Mouse (Mus musculus) ES-Bruce4 (cell line): ENCODE data around the gene Morc1. TPM values are rescaled to one million over a fixed set of nuclear protein-coding genes. Genes with fewer than 3 reads are reported as not detected.

Experiments used
- H3K27ac ChIP-seq: 2 replicates; pipeline ENCODE4 v1.5.1; 2012; ENCODE audit warnings: low read length, inconsistent platforms; ENCODE audit not compliant: insufficient read depth
- H3K27me3 ChIP-seq: 2 replicates; pipeline ENCODE4 v1.6.1; 2012; ENCODE audit warnings: mild to moderate bottlenecking, low read length, inconsistent platforms; ENCODE audit not compliant: control insufficient read depth, poor library complexity, insufficient read depth, severe bottlenecking
- H3K36me3 ChIP-seq: 2 replicates; pipeline ENCODE4 v1.6.1; 2012; ENCODE audit warnings: inconsistent platforms, mild to moderate bottlenecking, low read length, moderate library complexity; ENCODE audit not compliant: control insufficient read depth, poor library complexity, insufficient read depth, severe bottlenecking
- H3K4me1 ChIP-seq: one replicate; pipeline ENCODE4 v1.8.1; 2011; ENCODE audit warnings: low read length; ENCODE audit not compliant: control insufficient read depth, insufficient read depth
- H3K4me3 ChIP-seq: 2 replicates; pipeline ENCODE4 v1.5.1; 2011; ENCODE audit warnings: low read depth, mild to moderate bottlenecking, low read length
- H3K9ac ChIP-seq: 2 replicates; pipeline ENCODE4 v1.6.1; 2012; ENCODE audit warnings: low read depth, mild to moderate bottlenecking, inconsistent platforms; ENCODE audit not compliant: poor library complexity, severe bottlenecking
- H3K9me3 ChIP-seq: replicated peaks from 2 replicates; pipeline ENCODE4 v1.6.1; 2012; ENCODE audit warnings: mild to moderate bottlenecking, low read length, inconsistent platforms; ENCODE audit not compliant: control insufficient read depth, poor library complexity, insufficient read depth, severe bottlenecking
- CTCF ChIP-seq: IDR thresholded peaks from one replicate; pipeline ENCODE4 v1.8.1; 2011; ENCODE audit warnings: low read depth, low read length
- EP300 ChIP-seq: IDR thresholded peaks from 2 replicates; pipeline ENCODE4 v1.6.1; 2011; ENCODE audit warnings: low read depth, low read length; ENCODE audit not compliant: insufficient read depth
- POLR2A ChIP-seq: IDR thresholded peaks from one replicate; pipeline ENCODE4 v1.8.1; 2011; ENCODE audit warnings: low read length; ENCODE audit not compliant: insufficient read depth
- polyA plus RNA-seq: library from polyadenylated mRNA; stranded (reverse); fragments of >200 nt; gene quantifications from 2 replicates; pipeline ENCODE4 v1.2.4, GENCODE M21; 2011; ENCODE audit warnings: low read depth; ENCODE audit not compliant: missing spikeins, insufficient read depth, insufficient read length

Gene Morc1
- polyA plus RNA-seq, 1 experiment, result 18.3 TPM

- no peak for TF ChIP-seq EP300
- TF ChIP-seq POLR2A, result no peak
- TF ChIP-seq CTCF, result no peak
- no peaks in the 10 kb centered on the region for H3K36me3 ChIP-seq
- no peak overlapping the region for H3K27ac ChIP-seq
- H3K4me1 ChIP-seq, result no peaks in the 10 kb centered on the region
- H3K4me3 ChIP-seq, result no peak overlapping the region
- no peaks in the 10 kb centered on the region for H3K27me3 ChIP-seq
- H3K9ac ChIP-seq, result no peak overlapping the region
- H3K9me3 ChIP-seq, result no peaks in the 10 kb centered on the region
Observed at GRCm38 (mm10) chr16:48404009-48404408, 27.0 kb upstream of the Morc1 start.

- H3K9ac ChIP-seq, result no peak overlapping the region
Observed at GRCm38 (mm10) chr16:48405674-48406403, 25.2 kb upstream of the Morc1 start.

GRCm38 (mm10) chr16:48409580-48409979 lies 21.5 kb upstream of the Morc1 start:
- Histone ChIP-seq H3K27me3 (no peaks in the 10 kb centered on the region), H3K4me3 (no peak overlapping the region), H3K27ac (no peak overlapping the region), H3K36me3 (no peaks in the 10 kb centered on the region), H3K9ac (no peak overlapping the region), H3K9me3 (no peaks in the 10 kb centered on the region), H3K4me1 (no peaks in the 10 kb centered on the region)
- TF ChIP-seq CTCF (no peak), POLR2A (no peak), EP300 (no peak)

More at GRCm38 (mm10) chr16:48405674-48406403, 25.2 kb upstream of the Morc1 start:
- no peaks in the 10 kb centered on the region for H3K4me1 ChIP-seq
- no peaks in the 10 kb centered on the region for H3K36me3 ChIP-seq
- no peaks in the 10 kb centered on the region for H3K27me3 ChIP-seq
- no peak overlapping the region for H3K4me3 ChIP-seq
- no peaks in the 10 kb centered on the region for H3K9me3 ChIP-seq
- TF ChIP-seq POLR2A (no peak), CTCF (no peak), EP300 (no peak)
- no peak overlapping the region for H3K27ac ChIP-seq

GRCm38 (mm10) chr16:48410125-48410524 lies 20.9 kb upstream of the Morc1 start:
- H3K9ac ChIP-seq, result no peak overlapping the region
- TF ChIP-seq CTCF (no peak), EP300 (no peak), POLR2A (no peak)
- no peaks in the 10 kb centered on the region for H3K9me3 ChIP-seq

GRCm38 (mm10) chr16:48412246-48412645 lies 18.8 kb upstream of the Morc1 start, which contains the start of gene Gm5485:
Gene Gm5485 (minus strand): TSS chr16:48412416.
- Histone ChIP-seq H3K9ac (no peak within 1 kb of the TSS), H3K27me3 (no peaks in the 10 kb centered on the region), H3K27ac (no peak within 1 kb of the TSS), H3K4me3 (no peak within 1 kb of the TSS), H3K36me3 (no peaks in the 10 kb centered on the region), H3K9me3 (no peaks in the 10 kb centered on the region), H3K4me1 (no peaks in the 10 kb centered on the region)
- no peak for TF ChIP-seq POLR2A
- TF ChIP-seq CTCF, result no peak
- no peak for TF ChIP-seq EP300

More at GRCm38 (mm10) chr16:48410125-48410524, 20.9 kb upstream of the Morc1 start:
- H3K4me1 ChIP-seq, result no peaks in the 10 kb centered on the region
- H3K36me3 ChIP-seq, result no peaks in the 10 kb centered on the region
- no peak overlapping the region for H3K27ac ChIP-seq
- no peaks in the 10 kb centered on the region for H3K27me3 ChIP-seq
- H3K4me3 ChIP-seq, result no peak overlapping the region

- no peak overlapping the region for H3K27ac ChIP-seq
- H3K9me3 ChIP-seq, result no peaks in the 10 kb centered on the region
- no peaks in the 10 kb centered on the region for H3K36me3 ChIP-seq
- peaks cover 2% of the 10 kb centered on the region for H3K4me1 ChIP-seq
- no peaks in the 10 kb centered on the region for H3K27me3 ChIP-seq
- H3K9ac ChIP-seq, result no peak overlapping the region
- TF ChIP-seq POLR2A (no peak), EP300 (no peak), CTCF (no peak)
- no peak overlapping the region for H3K4me3 ChIP-seq
Observed at GRCm38 (mm10) chr16:48418557-48418956, 12.5 kb upstream of the Morc1 start.
